Mouse (Mus musculus): ENCODE measurements around the gene Tmem126a. TPM values are rescaled to one million over a fixed set of nuclear protein-coding genes. Genes with fewer than 3 reads are reported as not detected.

Gene Tmem126a
- polyA plus RNA-seq, 1 experiment, result 9.4 TPM

DNA sequence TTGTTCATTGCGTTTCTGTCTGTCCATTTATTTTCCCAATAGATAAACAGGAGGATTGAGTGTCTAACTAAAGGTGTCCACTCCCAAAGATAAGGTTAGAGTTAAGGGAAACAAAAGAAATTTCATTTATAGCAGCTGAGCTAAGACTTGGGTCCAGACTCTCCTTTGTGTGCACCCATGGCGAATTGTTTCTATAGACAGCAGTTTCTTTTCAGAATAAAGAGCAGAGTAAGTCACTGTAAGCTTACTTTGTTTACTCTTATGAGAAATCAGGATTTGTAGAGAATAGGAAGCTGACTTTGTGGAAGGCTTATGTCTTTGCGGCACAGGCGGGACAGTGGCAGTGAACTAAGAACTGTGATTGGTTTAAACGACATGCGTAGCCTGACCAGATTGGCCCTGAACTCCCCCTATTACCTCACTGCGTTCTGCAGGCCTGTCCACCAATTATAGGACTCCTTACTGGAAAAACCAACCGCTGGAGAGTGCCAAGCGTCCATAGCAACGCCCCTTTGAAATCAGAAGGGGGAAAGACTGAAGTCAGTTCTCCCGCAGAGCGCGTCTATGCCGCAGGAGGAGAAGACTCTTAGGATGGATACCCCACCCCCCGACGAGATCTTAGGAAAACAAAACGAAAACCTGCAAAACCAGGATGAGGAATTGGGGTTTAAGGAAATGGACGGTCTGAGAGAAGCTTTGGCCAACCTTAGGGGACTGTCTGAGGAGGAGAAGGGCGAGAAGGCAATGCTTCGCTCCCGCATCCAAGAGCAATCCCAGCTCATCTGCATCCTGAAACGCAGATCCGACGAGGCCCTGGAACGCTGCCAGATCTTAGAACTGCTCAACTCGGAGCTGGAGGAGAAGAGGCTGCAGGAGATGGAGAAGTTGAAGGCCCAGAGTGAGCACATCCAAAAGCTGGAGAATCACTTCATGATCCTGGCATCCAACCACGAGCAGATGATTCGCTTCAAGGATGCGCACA is 30.7 kb downstream of the Tmem126a start, which contains the start of gene Ccdc89:
Ccdc89 (plus strand) TSS at position 558 of the 982 bp plus-strand sequence.
- Histone ChIP-seq H3K9me3 (peaks cover 9% of the 10 kb centered on the region), H3K4me1 (peaks cover 13% of the 10 kb centered on the region), H3K4me3 (replicated peaks) (peak within 1 kb of the TSS; percentile 85), H3K27me3 (replicated peaks) (peaks cover 13% of the 10 kb centered on the region), H3K36me3 (replicated peaks; ENCODE audit: low read length) (no peaks in the 10 kb centered on the region)
- no peak for TF ChIP-seq FLI1 (IDR thresholded peaks at IDR 0.05; ENCODE audit: low read length)
- no peak for TF ChIP-seq GATA1 (IDR thresholded peaks at IDR 0.05; ENCODE audit: borderline replicate concordance, low read length)

DNA sequence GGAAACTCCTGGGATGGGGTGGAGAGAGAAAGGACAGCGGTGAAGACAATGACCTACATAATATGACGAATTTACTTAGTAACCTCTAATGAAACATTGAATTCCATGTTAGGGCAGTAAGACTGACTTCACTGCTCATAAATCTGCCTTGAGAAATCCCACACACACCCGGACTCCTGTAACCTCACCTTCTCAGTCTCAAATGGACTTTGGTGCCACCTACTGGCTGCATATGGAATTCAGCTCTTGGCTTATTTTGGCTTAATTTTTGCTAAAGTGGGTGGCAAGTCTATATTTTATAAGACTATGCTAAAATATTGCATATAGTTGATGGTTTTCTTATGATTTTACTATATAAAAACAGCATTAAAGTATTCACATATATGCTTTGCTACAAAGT is 47.1 kb downstream of the Tmem126a start:
- no peak for TF ChIP-seq FLI1 (IDR thresholded peaks at IDR 0.05; ENCODE audit: low read length)
- TF ChIP-seq GATA1 (IDR thresholded peaks at IDR 0.05; ENCODE audit: borderline replicate concordance, low read length), result no peak
- Histone ChIP-seq H3K27me3 (replicated peaks) (no peaks in the 10 kb centered on the region), H3K9me3 (peaks cover 3% of the 10 kb centered on the region; the same call in 1 of the 2 replicates), H3K4me1 (peaks cover 4% of the 10 kb centered on the region; the same call in 1 of the 2 replicates), H3K4me3 (replicated peaks) (no peak overlapping the region), H3K36me3 (replicated peaks; ENCODE audit: low read length) (no peaks in the 10 kb centered on the region)

Other genes with a start within 250 kb of the Tmem126a start
- gene Ccdc83, start 191.5 kb downstream of the Tmem126a start, polyA plus RNA-seq (2012; ENCODE audit: insufficient read depth, low replicate concordance), result not detected in 2 replicates
- gene Sytl2, start 155.0 kb downstream of the Tmem126a start, polyA plus RNA-seq (2012; ENCODE audit: insufficient read depth, low replicate concordance), result 0.37 and 0.84 TPM in 2 replicates
- gene Ccdc89, start 30.7 kb downstream of the Tmem126a start, polyA plus RNA-seq (2012; ENCODE audit: insufficient read depth, low replicate concordance), result 0.41 TPM in 1 of 2 replicates, not detected in the other
- gene Crebzf, start 14.5 kb downstream of the Tmem126a start, polyA plus RNA-seq (2012; ENCODE audit: insufficient read depth, low replicate concordance), result 17.3 and 18.7 TPM in 2 replicates
- 2.0 TPM in 1 of 2 replicates, not detected in the other for gene Tmem126b, start 18.8 kb upstream of the Tmem126a start, polyA plus RNA-seq (2012; ENCODE audit: insufficient read depth, low replicate concordance)
- 4.1 and 5.8 TPM in 2 replicates for gene Dlg2, start 19.4 kb upstream of the Tmem126a start, polyA plus RNA-seq (2012; ENCODE audit: insufficient read depth, low replicate concordance)

Measured in megakaryocyte, embryonic 14.5 days (primary cell).